Mouse (Mus musculus) bone marrow, adult 2 months (tissue): ENCODE measurements around the gene Rsph10b.

Experiments
- CTCF ChIP-seq: fragments of 200-500 bp; IDR thresholded peaks from 2 replicates; pipeline ENCODE4 v1.5.1; 2011; ENCODE audit warnings: low read length, control low read depth; ENCODE audit not compliant: control insufficient read depth, insufficient read depth
- POLR2A ChIP-seq: fragments of 200-500 bp; IDR thresholded peaks from 2 replicates; pipeline ENCODE4 v1.6.1; 2011; ENCODE audit warnings: low read depth, mild to moderate bottlenecking, control low read depth, low read length, borderline replicate concordance; ENCODE audit not compliant: control insufficient read depth

DNA sequence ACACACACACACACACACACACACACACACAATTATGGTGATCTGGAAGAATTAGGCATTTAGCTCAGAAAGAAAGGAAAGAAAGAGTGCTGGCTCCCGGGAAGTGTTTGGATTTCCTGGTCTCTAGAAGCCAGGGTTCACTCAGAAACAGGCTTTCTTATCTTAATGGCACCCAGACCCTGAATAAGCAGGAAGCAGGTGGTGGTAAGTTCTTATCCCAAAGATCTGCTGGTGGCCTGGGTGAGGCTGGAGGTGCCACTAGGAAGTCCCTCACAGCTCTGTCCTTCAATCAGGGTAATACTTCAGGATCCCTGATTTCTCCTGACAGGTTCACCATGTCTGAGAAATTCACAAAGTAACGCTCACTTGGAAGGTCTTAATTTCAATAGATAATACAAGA is 49.5 kb downstream of the Rsph10b start:
- no peak for TF ChIP-seq POLR2A
- no peak for TF ChIP-seq CTCF
